Mouse (Mus musculus) liver, embryonic 11.5 days (tissue): ENCODE measurements around the gene Vac14. TPM values are rescaled to one million over a fixed set of nuclear protein-coding genes. Genes with fewer than 3 reads are reported as not detected.
A peak's percentile ranks its signal among the peaks of the same experiment; 100 is the strongest.

ENCODE experiments used
- ATAC-seq: fragments of 200-750 bp; cut with Nextera tagmentation; replicated peaks from 2 replicates; pipeline ENCODE4 v1.8.0; 2017; ENCODE audit warnings: moderate number of reproducible peaks, mild to moderate bottlenecking, moderate TSS enrichment, moderate library complexity; ENCODE audit not compliant: low FRiP score
- DNase-seq: peaks from one replicate; pipeline ENCODE4 v3.0.0-alpha.2; 2017; ENCODE audit warnings: low spot score
- H3K27ac ChIP-seq: fragments of 300-500 bp; sonication (generic); 2 replicates; pipeline ENCODE4 v1.5.1; 2014; ENCODE audit warnings: mild to moderate bottlenecking, low read depth, low read length, control low read depth
- H3K27me3 ChIP-seq: fragments of 300-500 bp; sonication (generic); replicated peaks from 2 replicates; pipeline ENCODE4 v1.6.1; 2014; ENCODE audit warnings: low read length, mixed read lengths; ENCODE audit not compliant: control insufficient read depth, insufficient read depth
- H3K36me3 ChIP-seq: fragments of 300-500 bp; sonication (generic); 2 replicates; pipeline ENCODE4 v1.6.1; 2014; ENCODE audit warnings: mild to moderate bottlenecking, low read length, moderate library complexity, mixed read lengths; ENCODE audit not compliant: control insufficient read depth, insufficient read depth
- H3K4me1 ChIP-seq: fragments of 300-500 bp; sonication (generic); replicated peaks from 2 replicates; pipeline ENCODE4 v1.6.1; 2014; ENCODE audit warnings: low read length, mixed read lengths; ENCODE audit not compliant: control insufficient read depth, insufficient read depth
- H3K4me2 ChIP-seq: fragments of 300-500 bp; sonication (generic); 2 replicates; pipeline ENCODE4 v1.6.1; 2014; ENCODE audit warnings: mild to moderate bottlenecking, control low read depth, moderate library complexity
- H3K4me3 ChIP-seq: fragments of 300-500 bp; sonication (generic); 2 replicates; pipeline ENCODE4 v1.5.1; 2014; ENCODE audit warnings: low read depth, low read length, control low read depth
- H3K9ac ChIP-seq: fragments of 300-500 bp; sonication (generic); 2 replicates; pipeline ENCODE4 v1.6.1; 2014; ENCODE audit warnings: low read depth, low read length, control low read depth
- H3K9me3 ChIP-seq: fragments of 300-500 bp; sonication (generic); 2 replicates; pipeline ENCODE4 v1.6.1; 2016; ENCODE audit warnings: low read length, inconsistent platforms, mixed read lengths; ENCODE audit not compliant: control insufficient read depth
- WGBS: fragments of 180-500 bp; shearing (Covaris S2); extraction: QIAGEN DNeasy Blood & Tissue Kit; methylation state at CpG from one replicate; pipeline ENCODE4 v1.1.7; 2014; 5-methylcytosine and 5-hydroxymethylcytosine counted together
- polyA plus RNA-seq: library from polyadenylated mRNA; unstranded; fragments of >200 nt; fragmentation: Nextera tagmentation; extraction: Ambion mirVana; gene quantifications from 2 replicates; pipeline ENCODE4 v1.2.1, GENCODE M21; 2014

Vac14 gene
- polyA plus RNA-seq, 1 experiment from 2014 or later = 34.1 TPM

GRCm38 (mm10) chr8:110719898-110720653 lies 101.7 kb downstream of the Vac14 start:
- Histone ChIP-seq H3K27me3 (peaks cover 25% of the 10 kb centered on the region), H3K36me3 (no peaks in the 10 kb centered on the region; the same call in 1 of the 2 replicates), H3K4me3 (no peak overlapping the region), H3K4me2 (peak overlapping the region; percentile 77; the same call in 1 of the 2 replicates), H3K4me1 (peaks cover 30% of the 10 kb centered on the region), H3K9me3 (no peaks in the 10 kb centered on the region), H3K27ac (no peak overlapping the region), H3K9ac (no peak overlapping the region)
- DNase-seq (no peak), ATAC-seq (no peak)
- WGBS = 51% methylated on average over 6 of the region's 6 CpGs

- H3K4me2 ChIP-seq = peak within 1 kb of the TSS; percentile 77
- peak within 1 kb of the TSS; percentile 73 for H3K27ac ChIP-seq
- peak within 1 kb of the TSS; percentile 74 for H3K4me3 ChIP-seq
- no peaks in the 10 kb centered on the region for H3K36me3 ChIP-seq
- peak; percentile 61 for ATAC-seq
- 5% methylated on average over 71 of the region's 75 CpGs for WGBS
- peak within 1 kb of the TSS; percentile 71 for H3K9ac ChIP-seq
- H3K27me3 ChIP-seq = peaks cover 25% of the 10 kb centered on the region
- H3K9me3 ChIP-seq = no peaks in the 10 kb centered on the region
- peaks cover 36% of the 10 kb centered on the region for H3K4me1 ChIP-seq
- peak; percentile 82 for DNase-seq
Measured at GRCm38 (mm10) chr8:110720685-110721598, 102.6 kb downstream of the Vac14 start, which contains the start of gene Mtss1l. Mtss1l (plus strand) TSS chr8:110721476.

GRCm38 (mm10) chr8:110721606-110722413 lies 103.4 kb downstream of the Vac14 start:
- WGBS = 1% methylated on average over 56 of the region's 59 CpGs
- Histone ChIP-seq H3K36me3 (no peaks in the 10 kb centered on the region), H3K4me2 (peak overlapping the region; percentile 77), H3K4me3 (peak overlapping the region; percentile 74), H3K9ac (peak overlapping the region; percentile 71), H3K27ac (peak overlapping the region; percentile 73), H3K4me1 (peaks cover 36% of the 10 kb centered on the region), H3K9me3 (no peaks in the 10 kb centered on the region), H3K27me3 (peaks cover 25% of the 10 kb centered on the region)
- peak; percentile 51 for DNase-seq
- ATAC-seq = peak; percentile 60

- no peak overlapping the region; the same call in 1 of the 2 replicates for H3K9ac ChIP-seq
- H3K4me2 ChIP-seq = peak overlapping the region; percentile 77
- H3K9me3 ChIP-seq = no peaks in the 10 kb centered on the region
- no peak overlapping the region for H3K27ac ChIP-seq
- ATAC-seq (no peak), DNase-seq (no peak)
- H3K4me3 ChIP-seq = peak overlapping the region; percentile 74
- peaks cover 25% of the 10 kb centered on the region for H3K27me3 ChIP-seq
- 67% methylated on average over 11 of the region's 11 CpGs for WGBS
- H3K4me1 ChIP-seq = peaks cover 36% of the 10 kb centered on the region
- 0 out of 2 replicates have a peak, but pooled peaks cover 3% of the 10 kb centered on the region for H3K36me3 ChIP-seq
Measured at GRCm38 (mm10) chr8:110722414-110723011, 104.1 kb downstream of the Vac14 start.

- Histone ChIP-seq H3K4me2 (no peak overlapping the region), H3K4me1 (peaks cover 26% of the 10 kb centered on the region), H3K27ac (no peak overlapping the region), H3K9ac (no peak overlapping the region), H3K4me3 (no peak overlapping the region), H3K36me3 (peaks cover 8% of the 10 kb centered on the region; the same call in 1 of the 2 replicates), H3K9me3 (no peaks in the 10 kb centered on the region), H3K27me3 (peaks cover 25% of the 10 kb centered on the region)
- DNase-seq (no peak), ATAC-seq (no peak)
- 64% methylated on average over 3 of the region's 3 CpGs for WGBS
Measured at GRCm38 (mm10) chr8:110724493-110724892, 106.1 kb downstream of the Vac14 start.

GRCm38 (mm10) chr8:110725084-110725838 lies 106.9 kb downstream of the Vac14 start:
- Histone ChIP-seq H3K4me1 (peaks cover 25% of the 10 kb centered on the region), H3K27me3 (peaks cover 20% of the 10 kb centered on the region), H3K27ac (peak overlapping the region; percentile 21; the same call in 1 of the 2 replicates), H3K36me3 (peaks cover 10% of the 10 kb centered on the region; the same call in 1 of the 2 replicates), H3K9me3 (no peaks in the 10 kb centered on the region), H3K9ac (no peak overlapping the region), H3K4me3 (no peak overlapping the region), H3K4me2 (no peak overlapping the region)
- DNase-seq = no peak
- ATAC-seq = no peak
- WGBS = 56% methylated on average over 7 of the region's 7 CpGs

- Histone ChIP-seq H3K27ac (no peak overlapping the region), H3K4me1 (peaks cover 21% of the 10 kb centered on the region)
- ATAC-seq = 0 out of 2 replicates have a peak, but pooled peaks have one; percentile 18
Measured at GRCm38 (mm10) chr8:110726893-110727292, 108.5 kb downstream of the Vac14 start.

More at GRCm38 (mm10) chr8:110726893-110727292, 108.5 kb downstream of the Vac14 start:
- peaks cover 7% of the 10 kb centered on the region for H3K27me3 ChIP-seq
- peaks cover 11% of the 10 kb centered on the region; the same call in 1 of the 2 replicates for H3K36me3 ChIP-seq
- no peaks in the 10 kb centered on the region for H3K9me3 ChIP-seq
- H3K4me2 ChIP-seq = no peak overlapping the region
- DNase-seq = peak; percentile 64
- WGBS = 14% methylated on average over 18 of the region's 18 CpGs
- no peak overlapping the region for H3K9ac ChIP-seq
- no peak overlapping the region for H3K4me3 ChIP-seq
